ENCODE assay signal across 30 mouse cellular contexts in the genomic region with DNA sequence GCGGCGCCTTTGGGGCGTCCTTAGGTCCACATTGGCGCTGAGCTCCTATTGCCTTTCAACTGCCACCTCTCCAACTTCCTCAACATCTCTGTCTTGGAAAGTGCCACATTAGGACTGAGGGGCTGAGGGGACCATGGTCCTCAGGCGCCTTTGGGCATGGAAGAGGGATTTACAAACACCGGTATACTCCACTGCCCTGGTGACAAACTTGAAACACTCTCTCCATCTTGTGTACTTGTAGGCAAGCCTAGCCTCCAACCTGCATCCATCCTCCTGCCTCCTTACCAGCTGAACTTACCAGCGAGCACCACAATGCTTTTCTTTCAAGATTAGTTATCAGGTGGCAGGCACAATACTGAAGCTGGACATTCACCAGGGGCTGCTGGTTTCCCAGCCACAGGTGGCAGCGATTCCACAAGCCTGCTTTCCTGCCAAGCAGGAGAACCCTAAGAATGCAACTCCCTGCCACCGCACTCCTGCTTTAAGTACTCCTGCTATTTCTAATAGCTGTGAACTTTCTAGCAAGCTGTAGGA. TPM values are rescaled to one million over a fixed set of nuclear protein-coding genes. Genes with fewer than 3 reads are reported as not detected.
DNase-seq lines count a peak whose midpoint lies in the region; ATAC-seq lines count a peak whose summit lies in the region.
"Had no signal": no experiment of that assay in that cellular context is flagged by ENCODE, and none has a peak within 500 bp of the region (broad histone marks: within the 10 kb centered on the region; RNA-seq: fewer than 3 reads in every experiment).

No protein-coding gene starts in this region.

- no peaks in the 10 kb centered on the region for H3K36me3 ChIP-seq in limb, embryonic 11.5 days (ENCODE audit: control insufficient read depth, insufficient read depth, low read length)
- no peaks in the 10 kb centered on the region for H3K36me3 ChIP-seq in limb, embryonic 10.5 days
- H3K36me3 ChIP-seq: embryonic facial prominence, embryonic 12.5 days; embryonic facial prominence, embryonic 15.5 days; forebrain, embryonic 15.5 days; G1E; heart, embryonic 10.5 days; heart, embryonic 13.5 days; hindbrain, embryonic 15.5 days; intestine, embryonic 15.5 days had no signal

- H3K4me2 ChIP-seq in limb, embryonic 11.5 days (ENCODE audit: low read depth, severe bottlenecking) = no peak overlapping the region
- H3K4me2 ChIP-seq: embryonic facial prominence, embryonic 12.5 days; embryonic facial prominence, embryonic 15.5 days; forebrain, embryonic 15.5 days; heart, embryonic 13.5 days; hindbrain, embryonic 15.5 days; intestine, embryonic 15.5 days had no signal

- H3K9me3 ChIP-seq in limb, embryonic 11.5 days (ENCODE audit: control insufficient read depth, low read length) = no peaks in the 10 kb centered on the region
- H3K9me3 ChIP-seq in limb, embryonic 10.5 days (replicated peaks) = no peaks in the 10 kb centered on the region
- H3K9me3 ChIP-seq: embryonic facial prominence, embryonic 12.5 days; embryonic facial prominence, embryonic 15.5 days; forebrain, embryonic 15.5 days; heart, embryonic 10.5 days; heart, embryonic 13.5 days; hindbrain, embryonic 15.5 days; intestine, embryonic 15.5 days had no signal

- H3K27ac ChIP-seq in limb, embryonic 11.5 days (replicated peaks; ENCODE audit: low read depth, low read length) = no peak overlapping the region
- H3K27ac ChIP-seq in limb, embryonic 10.5 days = no peak overlapping the region
- H3K27ac ChIP-seq: embryonic facial prominence, embryonic 12.5 days; embryonic facial prominence, embryonic 15.5 days; forebrain, embryonic 15.5 days; heart, adult 2 months; heart, embryonic 10.5 days; heart, embryonic 13.5 days; hindbrain, embryonic 15.5 days; intestine, embryonic 15.5 days had no signal

- no peak overlapping the region for H3K4me3 ChIP-seq in limb, embryonic 11.5 days (ENCODE audit: low read depth, low read length)
- H3K4me3 ChIP-seq in limb, embryonic 10.5 days = no peak overlapping the region
- H3K4me3 ChIP-seq: embryonic facial prominence, embryonic 12.5 days; embryonic facial prominence, embryonic 15.5 days; forebrain, embryonic 15.5 days; heart, adult 2 months; heart, embryonic 10.5 days; heart, embryonic 13.5 days; hindbrain, embryonic 15.5 days; intestine, embryonic 15.5 days had no signal

- no peaks in the 10 kb centered on the region for H3K4me1 ChIP-seq in limb, embryonic 11.5 days (ENCODE audit: control insufficient read depth, insufficient read depth, low read length)
- peaks cover 8% of the 10 kb centered on the region for H3K4me1 ChIP-seq in limb, embryonic 10.5 days

- 3% methylated on average over 9 of the region's 9 CpGs for WGBS in limb, embryonic 11.5 days
- WGBS in limb, embryonic 10.5 days = 2% methylated on average over 9 of the region's 9 CpGs

- no peak overlapping the region for H3K9ac ChIP-seq in limb, embryonic 11.5 days (ENCODE audit: low read length)
- H3K9ac ChIP-seq: embryonic facial prominence, embryonic 12.5 days; embryonic facial prominence, embryonic 15.5 days; forebrain, embryonic 15.5 days; heart, embryonic 13.5 days; hindbrain, embryonic 15.5 days; intestine, embryonic 15.5 days had no signal

- no peak for ATAC-seq in limb, embryonic 11.5 days (ENCODE audit: insufficient number of reproducible peaks, low FRiP score, low TSS enrichment, low read depth)
- ATAC-seq: forebrain, embryonic 15.5 days; intestine, embryonic 15.5 days; Patski had no signal

- intact Hi-C loops in heart, postnatal 25 days (cut with DNase I) = no loop called here

- peak; percentile 12 for DNase-seq in embryo, embryonic 10.5 days (ENCODE audit: low spot score)
- no peak for DNase-seq in embryo, embryonic 11 days
- peak; percentile 76 for DNase-seq in heart, adult 11 months
- no peak for DNase-seq in heart, postnatal 25 days (ENCODE audit: low spot score)
- peak; percentile 29 for DNase-seq in limb, embryonic 11.5 days (ENCODE audit: low spot score)
- DNase-seq in limb, embryonic 10.5 days (ENCODE audit: low spot score) = no peak
- DNase-seq: adrenal gland, postnatal 10 days; adrenal gland, postnatal 36 days; B cell, adult 2 months; cerebellum, adult 18-20 months; cerebellum, adult 9-10 months; cerebellum, postnatal 14 days; gastrocnemius, postnatal 25 days; heart, adult 2 months; heart, postnatal 14 days; kidney, adult 11 months had no signal

- H3K27me3 ChIP-seq in limb, embryonic 11.5 days (ENCODE audit: control insufficient read depth, insufficient read depth, low read length) = peaks cover 95% of the 10 kb centered on the region
- H3K27me3 ChIP-seq in limb, embryonic 10.5 days (ENCODE audit: low read depth, poor library complexity, severe bottlenecking) = peaks cover 100% of the 10 kb centered on the region
- H3K27me3 ChIP-seq: CH12.LX had no signal

RNA-seq across cellular contexts. Expression of a gene that starts 11.4 kb away (rescaled TPM):
- under 1 TPM in 1 of 2 experiments, not detected in 1; 0.06 TPM for total RNA-seq in heart, postnatal 25 days (2021)
- polyA plus RNA-seq in limb, embryonic 11.5 days (2014; fragmentation: Nextera tagmentation; extraction: Ambion mirVana) = 5.0 and 5.6 TPM in 2 replicates
- polyA plus RNA-seq in limb, embryonic 10.5 days (2016; fragmentation: Nextera tagmentation; extraction: Ambion mirVana) = 11.5 and 12.6 TPM in 2 replicates
- total RNA-seq: adrenal gland, adult 18-20 months; adrenal gland, postnatal 36 days; gastrocnemius, adult 8-10 months; heart, adult 2 months; hematopoietic stem cell, adult 5-6 weeks had no signal
- polyA plus RNA-seq: gonadal fat pad, adult 2 months; intestine, embryonic 15.5 days had no signal

Comparison
In these comparisons a context has a peak if more than half of its experiments do, and no peak if none do; other contexts are left out.
1. DNase-seq: peak in embryo, embryonic 10.5 days (single experiment), heart, adult 11 months (single experiment) and limb, embryonic 11.5 days (single experiment); none in embryo, embryonic 11 days (single experiment), heart, postnatal 25 days (single experiment) and limb, embryonic 10.5 days (single experiment).